Mouse (Mus musculus): ENCODE results near the gene Zbtb7b. TPM values are rescaled to one million over a fixed set of nuclear protein-coding genes. Genes with fewer than 3 reads are reported as not detected.
A peak's percentile ranks its signal among the peaks of the same experiment; 100 is the strongest.

Gene Zbtb7b
- polyA plus RNA-seq, 1 experiment = 18.7 TPM

- H3K4me1 ChIP-seq (ENCODE audit: control insufficient read depth, insufficient read depth, low read length) = no peaks in the 10 kb centered on the region
- H3K4me3 ChIP-seq (ENCODE audit: insufficient read depth, low read length) = no peak overlapping the region
- TF ChIP-seq CTCF (IDR thresholded peaks at IDR 0.05; ENCODE audit: extremely low read depth, insufficient read depth, low read length) = no peak
- no peak for TF ChIP-seq POLR2A (IDR thresholded peaks at IDR 0.05; ENCODE audit: extremely low read depth, insufficient read depth, low read length)
- H3K27ac ChIP-seq (ENCODE audit: insufficient read depth, low read length) = no peak overlapping the region
These were observed 34.9 kb downstream of the Zbtb7b start for GRCm38 (mm10) chr3:89359630-89360029.

- H3K27ac ChIP-seq (ENCODE audit: insufficient read depth, low read length) = no peak overlapping the region
- no peak overlapping the region for H3K4me3 ChIP-seq (ENCODE audit: insufficient read depth, low read length)
- no peak for TF ChIP-seq POLR2A (IDR thresholded peaks at IDR 0.05; ENCODE audit: extremely low read depth, insufficient read depth, low read length)
- TF ChIP-seq CTCF (IDR thresholded peaks at IDR 0.05; ENCODE audit: extremely low read depth, insufficient read depth, low read length) = no peak
- no peaks in the 10 kb centered on the region for H3K4me1 ChIP-seq (ENCODE audit: control insufficient read depth, insufficient read depth, low read length)
These were observed 38.5 kb downstream of the Zbtb7b start for GRCm38 (mm10) chr3:89356029-89356428.

- H3K27ac ChIP-seq (ENCODE audit: insufficient read depth, low read length) = no peak overlapping the region
- no peaks in the 10 kb centered on the region for H3K4me1 ChIP-seq (ENCODE audit: control insufficient read depth, insufficient read depth, low read length)
- TF ChIP-seq POLR2A (IDR thresholded peaks at IDR 0.05; ENCODE audit: extremely low read depth, insufficient read depth, low read length) (no peak), CTCF (IDR thresholded peaks at IDR 0.05; ENCODE audit: extremely low read depth, insufficient read depth, low read length) (no peak)
- no peak overlapping the region for H3K4me3 ChIP-seq (ENCODE audit: insufficient read depth, low read length)
These were observed 39.1 kb downstream of the Zbtb7b start for GRCm38 (mm10) chr3:89355512-89355902.

GRCm38 (mm10) chr3:89354816-89355511, 39.6 kb downstream of the Zbtb7b start:
- Histone ChIP-seq H3K4me3 (ENCODE audit: insufficient read depth, low read length) (no peak overlapping the region), H3K4me1 (ENCODE audit: control insufficient read depth, insufficient read depth, low read length) (no peaks in the 10 kb centered on the region), H3K27ac (ENCODE audit: insufficient read depth, low read length) (no peak overlapping the region)
- TF ChIP-seq CTCF (IDR thresholded peaks at IDR 0.05; ENCODE audit: extremely low read depth, insufficient read depth, low read length) (peak; percentile 88), POLR2A (IDR thresholded peaks at IDR 0.05; ENCODE audit: extremely low read depth, insufficient read depth, low read length) (no peak)

- no peak for TF ChIP-seq CTCF (IDR thresholded peaks at IDR 0.05; ENCODE audit: extremely low read depth, insufficient read depth, low read length)
- TF ChIP-seq POLR2A (IDR thresholded peaks at IDR 0.05; ENCODE audit: extremely low read depth, insufficient read depth, low read length) = no peak
- H3K4me1 ChIP-seq (ENCODE audit: control insufficient read depth, insufficient read depth, low read length) = no peaks in the 10 kb centered on the region
- H3K27ac ChIP-seq (ENCODE audit: insufficient read depth, low read length) = no peak overlapping the region
- no peak overlapping the region; the same call in 1 of the 2 replicates for H3K4me3 ChIP-seq (ENCODE audit: insufficient read depth, low read length)
These were observed 43.3 kb downstream of the Zbtb7b start for GRCm38 (mm10) chr3:89351271-89351670.

- no peaks in the 10 kb centered on the region for H3K4me1 ChIP-seq (ENCODE audit: control insufficient read depth, insufficient read depth, low read length)
- peak within 1 kb of the TSS; percentile 93 for H3K4me3 ChIP-seq (ENCODE audit: insufficient read depth, low read length)
- TF ChIP-seq POLR2A (IDR thresholded peaks at IDR 0.05; ENCODE audit: extremely low read depth, insufficient read depth, low read length) (peak; percentile 91), CTCF (IDR thresholded peaks at IDR 0.05; ENCODE audit: extremely low read depth, insufficient read depth, low read length) (no peak)
- H3K27ac ChIP-seq (ENCODE audit: insufficient read depth, low read length) = peak within 1 kb of the TSS; percentile 54
These were observed 44.6 kb downstream of the Zbtb7b start, which contains the start of gene Adam15 for GRCm38 (mm10) chr3:89349869-89350501. Gene Adam15 (minus strand): TSS chr3:89349996.

GRCm38 (mm10) chr3:89348911-89349868, 45.4 kb downstream of the Zbtb7b start:
- no peaks in the 10 kb centered on the region for H3K4me1 ChIP-seq (ENCODE audit: control insufficient read depth, insufficient read depth, low read length)
- TF ChIP-seq POLR2A (IDR thresholded peaks at IDR 0.05; ENCODE audit: extremely low read depth, insufficient read depth, low read length) = no peak
- no peak for TF ChIP-seq CTCF (IDR thresholded peaks at IDR 0.05; ENCODE audit: extremely low read depth, insufficient read depth, low read length)
- H3K4me3 ChIP-seq (ENCODE audit: insufficient read depth, low read length) = peak overlapping the region; percentile 93
- H3K27ac ChIP-seq (ENCODE audit: insufficient read depth, low read length) = peak overlapping the region; percentile 54; the same call in 1 of the 2 replicates

GRCm38 (mm10) chr3:89347916-89348315, 46.7 kb downstream of the Zbtb7b start:
- Histone ChIP-seq H3K4me1 (ENCODE audit: control insufficient read depth, insufficient read depth, low read length) (no peaks in the 10 kb centered on the region), H3K4me3 (ENCODE audit: insufficient read depth, low read length) (peak overlapping the region; percentile 93; the same call in 1 of the 2 replicates), H3K27ac (ENCODE audit: insufficient read depth, low read length) (no peak overlapping the region)
- TF ChIP-seq CTCF (IDR thresholded peaks at IDR 0.05; ENCODE audit: extremely low read depth, insufficient read depth, low read length) = no peak
- no peak for TF ChIP-seq POLR2A (IDR thresholded peaks at IDR 0.05; ENCODE audit: extremely low read depth, insufficient read depth, low read length)

All from cortical plate, adult 2 months (tissue).